Mouse (Mus musculus) gastrocnemius, adult 2 months (tissue): ENCODE measurements around the gene Rbbp6. TPM values are rescaled to one million over a fixed set of nuclear protein-coding genes. Genes with fewer than 3 reads are reported as not detected.

Source experiments
- DNase-seq: peaks from one replicate; pipeline ENCODE4 v3.0.0; 2022
- H3K27ac ChIP-seq: fragments of 200-600 bp; 2 replicates; pipeline ENCODE4 v1.8.1; 2022; ENCODE audit warnings: mild to moderate bottlenecking
- H3K4me3 ChIP-seq: fragments of 200-600 bp; 2 replicates; pipeline ENCODE4 v1.8.1; 2022; ENCODE audit warnings: mild to moderate bottlenecking, moderate library complexity
- CTCF ChIP-seq: fragments of 200-600 bp; IDR thresholded peaks from 2 replicates; pipeline ENCODE4 v1.8.1; 2022; ENCODE audit warnings: antibody characterized with exemption, mild to moderate bottlenecking, moderate library complexity
- intact Hi-C: fragments of 180-260 bp; cut with DNase I; formaldehyde crosslinking; loops from one replicate; pipeline ENCODE4 v1.15.1; 2025
- long read RNA-seq, 2 experiments: library from polyadenylated mRNA; stranded (forward); transcript quantifications; one replicate each; pipeline ENCODE4 v2.0.0; 2021
- total RNA-seq, 2 experiments: library from RNA; stranded (reverse); gene quantifications; 2 replicates each; pipeline ENCODE4 v1.2.3; 2021

The Rbbp6 gene
- total RNA-seq: 10 to 100 TPM; 25.7 to 30.5 TPM
- long read RNA-seq, experiment 1, full-length matches to known transcripts: 12 of 14 reads
- long read RNA-seq, experiment 1, partial matches to known transcripts: 0 of 14 reads
- long read RNA-seq, experiment 1, other reads (novel, unspliced or antisense): 2 of 14 reads
- long read RNA-seq, experiment 2, full-length matches to known transcripts: 13 of 27 reads
- long read RNA-seq, experiment 2, partial matches to known transcripts: 2 of 27 reads
- long read RNA-seq, experiment 2, other reads (novel, unspliced or antisense): 12 of 27 reads

- TF ChIP-seq CTCF: no peak
- DNase-seq: no peak
- Histone ChIP-seq H3K27ac (no peak within 1 kb of the TSS), H3K4me3 (no peak within 1 kb of the TSS)
- intact Hi-C loops: no loop called here
Observed at GRCm38 (mm10) chr7:122965386-122965785, at the start of gene Rbbp6. Gene Rbbp6, plus strand, starts transcription at chr7:122965686.

- H3K4me3 ChIP-seq: no peak overlapping the region
- H3K27ac ChIP-seq: no peak overlapping the region
- no peak for DNase-seq
- TF ChIP-seq CTCF: peak; percentile 77
- intact Hi-C loops: loop anchor here (2.0 kb wide), 1 partner anchor 449 kb away; no protein-coding TSS in a partner anchor
Observed at GRCm38 (mm10) chr7:122919728-122920582, 45.5 kb upstream of the Rbbp6 start.

DNA sequence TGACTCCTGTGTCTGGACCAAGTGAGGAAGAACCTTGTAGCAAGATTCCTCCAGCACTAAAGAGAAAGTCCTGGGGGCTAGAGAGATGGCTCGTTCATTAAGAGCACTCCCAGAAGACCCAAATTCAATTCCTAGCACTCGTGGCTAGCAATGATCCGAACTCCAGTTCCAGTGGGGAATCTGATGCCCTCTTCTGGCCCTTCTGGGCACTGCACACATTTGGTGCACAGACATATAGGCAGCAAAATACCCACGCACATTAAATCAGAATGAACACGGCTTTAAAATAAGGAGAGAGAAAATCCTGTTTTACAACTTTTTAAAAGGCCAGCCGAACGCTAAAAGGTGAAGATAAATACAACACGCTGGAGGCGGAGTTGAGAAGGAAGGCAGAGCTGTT is 43.9 kb upstream of the Rbbp6 start:
- Histone ChIP-seq H3K27ac (no peak overlapping the region), H3K4me3 (no peak overlapping the region)
- intact Hi-C loops: loop anchor here (2.0 kb wide), 1 partner anchor 451 kb away; no protein-coding TSS in a partner anchor
- DNase-seq: no peak
- TF ChIP-seq CTCF: peak; percentile 36

DNA sequence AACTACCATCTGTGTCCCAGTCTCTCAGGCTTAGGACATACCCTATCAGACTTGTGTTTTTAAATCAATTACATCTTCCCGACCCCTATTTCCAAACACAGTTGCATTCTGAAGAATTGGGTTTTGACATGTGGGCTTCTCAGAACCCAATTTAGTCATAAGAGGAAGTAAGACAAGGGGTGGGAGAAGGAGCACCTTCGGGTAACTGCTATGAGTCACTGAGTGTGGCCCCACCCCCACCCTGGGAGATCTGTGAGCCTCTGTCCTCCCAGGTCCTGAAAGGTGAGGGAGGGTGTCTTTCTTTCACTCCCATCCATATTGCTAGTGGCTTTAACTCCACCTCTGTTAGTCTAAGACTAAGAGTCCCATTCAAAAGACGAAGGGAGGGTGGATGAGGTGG is 41.2 kb upstream of the Rbbp6 start:
- no peak for DNase-seq
- intact Hi-C loops: no loop called here
- Histone ChIP-seq H3K27ac (no peak overlapping the region), H3K4me3 (no peak overlapping the region)
- no peak for TF ChIP-seq CTCF

- intact Hi-C loops: no loop called here
- TF ChIP-seq CTCF: no peak
- no peak overlapping the region for H3K27ac ChIP-seq
- peak; percentile 34 for DNase-seq
- H3K4me3 ChIP-seq: no peak overlapping the region
Observed at GRCm38 (mm10) chr7:122930494-122930893, 35.0 kb upstream of the Rbbp6 start.

DNA sequence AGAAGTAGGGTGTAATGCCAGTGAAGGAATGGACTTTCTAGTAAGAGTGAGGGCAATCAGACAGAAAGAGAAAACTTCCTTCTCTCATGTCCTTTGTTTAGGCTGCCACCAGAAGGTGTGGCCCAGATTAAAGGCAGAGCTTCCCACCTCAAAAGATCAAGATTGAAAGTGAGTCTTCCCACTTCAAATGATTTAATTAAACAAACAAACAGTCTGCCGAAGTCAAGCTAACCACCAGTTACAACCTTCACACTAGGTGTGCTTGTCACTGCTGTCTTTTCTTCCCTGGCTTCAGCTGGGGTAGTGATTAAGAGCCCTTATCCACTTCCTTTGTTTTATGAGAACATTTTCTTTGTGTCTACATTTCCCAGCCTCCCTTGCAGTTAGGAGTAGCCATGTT is 33.3 kb upstream of the Rbbp6 start:
- Histone ChIP-seq H3K27ac (no peak overlapping the region), H3K4me3 (no peak overlapping the region)
- DNase-seq: no peak
- intact Hi-C loops: no loop called here
- no peak for TF ChIP-seq CTCF

DNA sequence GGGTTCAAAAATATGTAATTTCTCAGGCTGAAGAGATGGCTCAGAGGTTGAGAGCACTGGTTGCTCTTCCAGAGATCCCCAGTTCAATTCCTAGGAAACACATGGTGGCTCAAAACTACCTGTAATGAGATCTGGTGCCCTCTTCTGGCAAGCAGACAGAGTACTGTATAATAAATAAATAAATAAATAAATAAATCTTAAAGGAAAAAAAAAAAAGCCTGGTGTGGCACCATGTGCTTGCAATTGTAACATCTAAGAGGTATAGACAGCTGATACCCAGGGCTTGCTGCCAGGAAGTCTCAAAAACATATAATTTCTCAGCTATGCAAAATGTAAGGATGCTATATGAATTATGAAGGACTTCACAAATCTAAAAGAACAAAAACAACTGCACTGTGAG is 28.9 kb upstream of the Rbbp6 start:
- no peak for DNase-seq
- intact Hi-C loops: no loop called here
- TF ChIP-seq CTCF: no peak
- Histone ChIP-seq H3K4me3 (no peak overlapping the region), H3K27ac (no peak overlapping the region)

GRCm38 (mm10) chr7:122938197-122938596 is 27.3 kb upstream of the Rbbp6 start:
- intact Hi-C loops: no loop called here
- no peak for DNase-seq
- H3K4me3 ChIP-seq: no peak overlapping the region
- no peak overlapping the region for H3K27ac ChIP-seq
- no peak for TF ChIP-seq CTCF

GRCm38 (mm10) chr7:122939181-122939580 is 26.3 kb upstream of the Rbbp6 start:
- no peak for DNase-seq
- Histone ChIP-seq H3K4me3 (no peak overlapping the region), H3K27ac (no peak overlapping the region)
- intact Hi-C loops: no loop called here
- TF ChIP-seq CTCF: no peak

GRCm38 (mm10) chr7:122940371-122941075 is 25.0 kb upstream of the Rbbp6 start:
- H3K27ac ChIP-seq: no peak overlapping the region
- no peak for DNase-seq
- H3K4me3 ChIP-seq: peak overlapping the region; percentile 56
- intact Hi-C loops: loop anchor here (10.0 kb wide), 1 partner anchor 64 kb away; no protein-coding TSS in a partner anchor
- no peak for TF ChIP-seq CTCF

DNA sequence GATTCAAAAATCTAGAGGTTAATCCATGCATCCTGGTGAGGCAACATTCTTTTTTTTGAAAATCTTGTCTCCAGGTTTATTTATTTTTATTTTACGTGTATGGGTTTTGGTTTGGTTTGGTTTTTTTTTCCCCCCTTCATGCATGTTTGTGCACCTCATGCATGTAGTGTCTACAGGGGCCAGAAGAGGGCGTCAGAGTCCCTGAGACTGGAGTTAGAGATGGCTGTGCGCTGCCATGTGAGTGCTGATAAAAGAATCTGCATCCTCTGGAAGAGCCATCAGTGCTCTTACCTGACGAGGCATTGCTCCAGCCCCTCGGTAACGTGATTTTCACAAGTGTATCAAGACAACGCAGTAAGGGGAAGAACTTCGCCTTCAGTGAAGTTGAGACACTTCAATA is 23.4 kb upstream of the Rbbp6 start:
- no peak for DNase-seq
- intact Hi-C loops: loop anchor here (10.0 kb wide), 1 partner anchor 63 kb away; no protein-coding TSS in a partner anchor
- Histone ChIP-seq H3K27ac (no peak overlapping the region), H3K4me3 (no peak overlapping the region)
- no peak for TF ChIP-seq CTCF

GRCm38 (mm10) chr7:122945149-122945548 is 20.3 kb upstream of the Rbbp6 start:
- intact Hi-C loops: loop anchor here (10.0 kb wide), 1 partner anchor 60 kb away; no protein-coding TSS in a partner anchor
- TF ChIP-seq CTCF: peak; percentile 98
- H3K4me3 ChIP-seq: no peak overlapping the region
- no peak overlapping the region for H3K27ac ChIP-seq
- DNase-seq: peak; percentile 78
